16 mouse cellular contexts compared by ENCODE assay signal in genomic region chr17:46313135-46313715, GRCm38 (mm10).
"Had no signal": no experiment of that assay in that cellular context is flagged by ENCODE, and none has a peak within 500 bp of the region (broad histone marks: within the 10 kb centered on the region; RNA-seq: fewer than 3 reads in every experiment).

No protein-coding gene starts in this region.

- H3K9ac ChIP-seq: neural tube, embryonic 13.5 days; neural tube, embryonic 15.5 days; stomach, embryonic 15.5 days had no signal

- H3K36me3 ChIP-seq: stomach, embryonic 15.5 days had no signal

- H3K4me3 ChIP-seq: neural tube, embryonic 13.5 days; neural tube, embryonic 15.5 days; stomach, embryonic 15.5 days had no signal

- H3K4me1 ChIP-seq: neural tube, embryonic 13.5 days; neural tube, embryonic 15.5 days; stomach, embryonic 15.5 days had no signal

- H3K4me2 ChIP-seq: neural tube, embryonic 13.5 days; neural tube, embryonic 15.5 days; stomach, embryonic 15.5 days had no signal

- H3K9me3 ChIP-seq: neural tube, embryonic 13.5 days; neural tube, embryonic 15.5 days; stomach, embryonic 15.5 days had no signal

- H3K27ac ChIP-seq: neural tube, embryonic 13.5 days; neural tube, embryonic 15.5 days; stomach, embryonic 15.5 days; stomach, postnatal 0 days had no signal

- DNase-seq: retina, postnatal 1 day; right cerebral cortex, adult 18-20 months; right cerebral cortex, postnatal 14 days; right cerebral cortex, postnatal 25 days; right cerebral cortex, postnatal 4 days; spleen, adult 18-20 months; thymus, adult 18-20 months; thymus, adult 2 months; thymus, postnatal 14 days; thymus, postnatal 25 days; thymus, postnatal 36 days; thymus, postnatal 4 days had no signal

- H3K27me3 ChIP-seq: neural tube, embryonic 13.5 days; neural tube, embryonic 15.5 days; stomach, embryonic 15.5 days had no signal
